Mouse (Mus musculus): ENCODE results near the gene Vgll4. TPM values are rescaled to one million over a fixed set of nuclear protein-coding genes. Genes with fewer than 3 reads are reported as not detected.

Vgll4 gene
- total and polyA plus RNA-seq, 3 experiments = 34.6 to 73.7 (median 37.3) TPM

DNA sequence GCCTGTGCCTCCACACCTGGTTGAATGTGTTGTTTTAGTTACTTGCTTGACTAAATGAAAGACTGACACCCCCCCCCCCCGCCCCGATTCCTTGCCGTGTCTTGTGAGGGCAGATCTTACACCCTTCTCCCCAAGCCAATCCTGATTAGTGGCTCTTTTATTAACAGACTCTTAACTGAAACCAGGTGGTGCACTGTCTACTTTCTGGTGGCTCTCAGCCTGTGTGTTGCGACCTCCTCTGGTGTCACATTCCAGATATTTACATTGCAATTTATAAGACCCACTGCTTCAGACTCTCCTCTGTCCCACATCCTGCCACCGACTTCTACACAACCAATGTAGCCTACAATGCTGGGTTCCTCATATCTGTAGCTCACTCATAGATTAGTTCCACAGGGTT is 27.7 kb upstream of the Vgll4 start:
- Histone ChIP-seq H3K27ac (ENCODE audit: insufficient read depth, low read depth) (no peak overlapping the region), H3K9ac (ENCODE audit: insufficient read depth, low read depth) (no peak overlapping the region), H3K36me3 (replicated peaks in 1 of 2; ENCODE audit: control insufficient read depth in 1 of 2, insufficient read depth in 1 of 2, low read length in 1 of 2) (peaks cover 25 to 51% of the 10 kb centered on the region in 2 experiments), H3K27me3 (replicated peaks) (no peaks in the 10 kb centered on the region), H3K4me3 (replicated peaks in 1 of 3; ENCODE audit: low read depth in 2 of 3, low read length in 2 of 3, poor library complexity in 1 of 3) (no peak overlapping the region), H3K4me1 (ENCODE audit: control insufficient read depth in 1 of 2, insufficient read depth in 2 of 2) (peaks cover 3 to 20% of the 10 kb centered on the region in 2 experiments; a peak in 3 of 4 replicates), H3K9me3 (replicated peaks; ENCODE audit: low read length) (peaks cover 5% of the 10 kb centered on the region), H3K79me2 (replicated peaks; ENCODE audit: control insufficient read depth, extremely low read depth, insufficient read depth, poor library complexity, severe bottlenecking) (no peaks in the 10 kb centered on the region), H3K4me2 (ENCODE audit: insufficient read depth, low read depth, poor library complexity, severe bottlenecking) (no peak overlapping the region)
- dilution Hi-C loops (cut with MboI; ENCODE audit: extremely low pct_ligation_motif_present, extremely low pct_unique_long_range_greater_than_20kb, low sequenced_read_pairs) (no loop called here), in situ Hi-C loops (cut with MboI; ENCODE audit: low pct_ligation_motif_present, low pct_unique_long_range_greater_than_20kb, low sequenced_read_pairs) (no loop called here)
- no peak for DNase-seq (ENCODE audit: extremely low read depth)
- TF ChIP-seq MAZ (IDR thresholded peaks at IDR 0.05; ENCODE audit: low read depth, low read length) (no peak), RAD21 (IDR thresholded peaks at IDR 0.05; ENCODE audit: low read depth, low read length) (no peak), PAX5 (IDR thresholded peaks at IDR 0.05; ENCODE audit: low read length) (no peak), JUND (conservative IDR thresholded peaks at IDR 0.05; ENCODE audit: low read depth, low read length) (no peak), NRF1 (IDR thresholded peaks at IDR 0.05; ENCODE audit: low read depth, low read length) (no peak), ETS1 (conservative IDR thresholded peaks at IDR 0.05; ENCODE audit: low read depth, low read length) (no peak), ZKSCAN1 (IDR thresholded peaks at IDR 0.05; ENCODE audit: borderline replicate concordance, low read depth, low read length) (no peak), TCF12 (IDR thresholded peaks at IDR 0.05; ENCODE audit: low read depth, low read length) (no peak), USF1 (IDR thresholded peaks at IDR 0.05; ENCODE audit: low read depth, low read length) (no peak), CHD1 (IDR thresholded peaks at IDR 0.05; ENCODE audit: low read depth, low read length) (no peak), RCOR1 (conservative IDR thresholded peaks at IDR 0.05; ENCODE audit: low read depth, low read length) (no peak), POLR2AphosphoS2 (IDR thresholded peaks at IDR 0.05; ENCODE audit: low read depth, low read length) (no peak), MAFK (IDR thresholded peaks at IDR 0.05; ENCODE audit: insufficient replicate concordance, low read length) (no peak), JUN (IDR thresholded peaks at IDR 0.05; ENCODE audit: insufficient read depth, low read depth, low read length) (no peak), MYC (IDR thresholded peaks at IDR 0.05; ENCODE audit: low read depth, low read length) (no peak), CHD2 (IDR thresholded peaks at IDR 0.05; ENCODE audit: low read length) (no peak), MEF2A (IDR thresholded peaks at IDR 0.05; ENCODE audit: borderline replicate concordance, low read depth, low read length) (no peak), ELF1 (IDR thresholded peaks at IDR 0.05; ENCODE audit: low read depth, low read length) (no peak), GABPA (IDR thresholded peaks at IDR 0.05; ENCODE audit: insufficient replicate concordance, low read depth, low read length) (no peak), CTCF (conservative IDR thresholded peaks at IDR 0.05 in 1 of 2, IDR thresholded peaks at IDR 0.05 in 1 of 2; ENCODE audit: low read depth in 2 of 2, low read length in 2 of 2) (no peak)

DNA sequence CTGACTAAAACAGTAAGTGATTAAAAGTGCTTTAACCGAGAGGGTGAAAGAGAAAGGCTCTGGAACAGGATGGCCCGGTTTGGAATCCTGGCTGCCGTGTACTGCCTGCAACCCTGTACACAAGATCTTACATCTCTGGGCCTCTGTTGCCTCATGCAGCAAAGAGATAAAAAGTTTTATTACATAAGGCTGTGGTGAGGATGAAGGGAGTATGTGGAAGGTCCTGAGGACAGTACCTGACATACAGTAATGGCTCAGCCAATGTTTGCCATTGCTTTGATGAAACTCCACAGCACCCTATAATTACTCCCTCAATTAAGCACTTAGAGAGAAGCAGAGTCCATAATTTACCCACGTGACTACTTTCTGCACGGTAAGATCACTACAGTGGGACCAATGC is 27.1 kb upstream of the Vgll4 start:
- Histone ChIP-seq H3K4me1 (ENCODE audit: control insufficient read depth in 1 of 2, insufficient read depth in 2 of 2) (peaks cover 8 to 23% of the 10 kb centered on the region in 2 experiments; a peak in 3 of 4 replicates), H3K27me3 (replicated peaks) (no peaks in the 10 kb centered on the region), H3K4me3 (replicated peaks in 1 of 3; ENCODE audit: low read depth in 2 of 3, low read length in 2 of 3, poor library complexity in 1 of 3) (no peak overlapping the region), H3K27ac (ENCODE audit: insufficient read depth, low read depth) (no peak overlapping the region), H3K4me2 (ENCODE audit: insufficient read depth, low read depth, poor library complexity, severe bottlenecking) (no peak overlapping the region), H3K9me3 (replicated peaks; ENCODE audit: low read length) (peaks cover 5% of the 10 kb centered on the region), H3K36me3 (replicated peaks in 1 of 2; ENCODE audit: control insufficient read depth in 1 of 2, insufficient read depth in 1 of 2, low read length in 1 of 2) (peaks cover 25 to 45% of the 10 kb centered on the region in 2 experiments), H3K9ac (ENCODE audit: insufficient read depth, low read depth) (no peak overlapping the region), H3K79me2 (replicated peaks; ENCODE audit: control insufficient read depth, extremely low read depth, insufficient read depth, poor library complexity, severe bottlenecking) (no peaks in the 10 kb centered on the region)
- TF ChIP-seq USF2 (conservative IDR thresholded peaks at IDR 0.05; ENCODE audit: low read depth, low read length) = no peak
- TF ChIP-seq POLR2AphosphoS2 (IDR thresholded peaks at IDR 0.05; ENCODE audit: low read depth, low read length) = no peak
- no peak for TF ChIP-seq KAT2A (IDR thresholded peaks at IDR 0.05; ENCODE audit: insufficient replicate concordance, low read length)
- no peak for TF ChIP-seq E2F4 (IDR thresholded peaks at IDR 0.05; ENCODE audit: insufficient replicate concordance, low read depth, low read length)
- no peak for TF ChIP-seq MYC (IDR thresholded peaks at IDR 0.05; ENCODE audit: low read depth, low read length)
- dilution Hi-C loops (cut with MboI; ENCODE audit: extremely low pct_ligation_motif_present, extremely low pct_unique_long_range_greater_than_20kb, low sequenced_read_pairs) = no loop called here
- in situ Hi-C loops (cut with MboI; ENCODE audit: low pct_ligation_motif_present, low pct_unique_long_range_greater_than_20kb, low sequenced_read_pairs) = no loop called here
- no peak for DNase-seq (ENCODE audit: extremely low read depth)

All from CH12.LX (cell line).